Mouse (Mus musculus): ENCODE results near the gene Polr2g. TPM values are rescaled to one million over a fixed set of nuclear protein-coding genes. Genes with fewer than 3 reads are reported as not detected.

Polr2g gene
- polyA plus RNA-seq, 1 experiment from 2014 or later, result 172 TPM

GRCm38 (mm10) chr19:8819596-8820423 lies 21.4 kb upstream of the Polr2g start, which contains the start of gene Hnrnpul2:
Gene Hnrnpul2, plus strand, starts transcription at chr19:8820010.
- H3K9ac ChIP-seq (ENCODE audit: low read length), result peak within 1 kb of the TSS; percentile 94
- peak; percentile 94 for ATAC-seq (ENCODE audit: insufficient read depth, low FRiP score, low TSS enrichment)
- H3K27me3 ChIP-seq (ENCODE audit: control insufficient read depth, insufficient read depth, low read length), result no peaks in the 10 kb centered on the region
- peaks cover 30% of the 10 kb centered on the region for H3K4me1 ChIP-seq (ENCODE audit: control insufficient read depth, insufficient read depth, low read length)
- peak within 1 kb of the TSS; percentile 88 for H3K4me3 ChIP-seq (ENCODE audit: low read depth, low read length)
- peak; percentile 98 for DNase-seq (ENCODE audit: low spot score)
- H3K4me2 ChIP-seq (ENCODE audit: low read depth), result peak within 1 kb of the TSS; percentile 98
- WGBS, result under 1% methylated on average over 77 of the region's 83 CpGs
- H3K36me3 ChIP-seq (ENCODE audit: control insufficient read depth, insufficient read depth, low read length), result peaks cover 6% of the 10 kb centered on the region; the same call in 1 of the 2 replicates
- no peaks in the 10 kb centered on the region for H3K9me3 ChIP-seq (ENCODE audit: control insufficient read depth, low read length)
- H3K27ac ChIP-seq (ENCODE audit: low read depth, low read length), result peak within 1 kb of the TSS; percentile 98

GRCm38 (mm10) chr19:8818801-8819595 lies 20.6 kb upstream of the Polr2g start, which contains the start of gene Ttc9c:
Gene Ttc9c, minus strand, starts transcription at chr19:8819333.
- Histone ChIP-seq H3K4me2 (ENCODE audit: low read depth) (peak within 1 kb of the TSS; percentile 98), H3K4me3 (ENCODE audit: low read depth, low read length) (peak within 1 kb of the TSS; percentile 88), H3K9ac (ENCODE audit: low read length) (peak within 1 kb of the TSS; percentile 94), H3K4me1 (ENCODE audit: control insufficient read depth, insufficient read depth, low read length) (peaks cover 30% of the 10 kb centered on the region), H3K27ac (ENCODE audit: low read depth, low read length) (peak within 1 kb of the TSS; percentile 98), H3K9me3 (ENCODE audit: control insufficient read depth, low read length) (no peaks in the 10 kb centered on the region), H3K27me3 (ENCODE audit: control insufficient read depth, insufficient read depth, low read length) (no peaks in the 10 kb centered on the region), H3K36me3 (ENCODE audit: control insufficient read depth, insufficient read depth, low read length) (peaks cover 5% of the 10 kb centered on the region; the same call in 1 of the 2 replicates)
- ATAC-seq (ENCODE audit: insufficient read depth, low FRiP score, low TSS enrichment) (peak; percentile 93), DNase-seq (ENCODE audit: low spot score) (peak; percentile 97)
- under 1% methylated on average over 33 of the region's 33 CpGs for WGBS

GRCm38 (mm10) chr19:8818301-8818798 lies 20.0 kb upstream of the Polr2g start:
- Histone ChIP-seq H3K4me2 (ENCODE audit: low read depth) (peak overlapping the region; percentile 98), H3K9ac (ENCODE audit: low read length) (peak overlapping the region; percentile 58), H3K36me3 (ENCODE audit: control insufficient read depth, insufficient read depth, low read length) (peaks cover 5% of the 10 kb centered on the region; the same call in 1 of the 2 replicates), H3K4me3 (ENCODE audit: low read depth, low read length) (peak overlapping the region; percentile 88), H3K9me3 (ENCODE audit: control insufficient read depth, low read length) (no peaks in the 10 kb centered on the region), H3K27me3 (ENCODE audit: control insufficient read depth, insufficient read depth, low read length) (no peaks in the 10 kb centered on the region), H3K27ac (ENCODE audit: low read depth, low read length) (peak overlapping the region; percentile 98), H3K4me1 (ENCODE audit: control insufficient read depth, insufficient read depth, low read length) (peaks cover 30% of the 10 kb centered on the region)
- no peak for ATAC-seq (ENCODE audit: insufficient read depth, low FRiP score, low TSS enrichment)
- WGBS, result 31% methylated on average over 14 of the region's 14 CpGs
- no peak for DNase-seq (ENCODE audit: low spot score)

- H3K36me3 ChIP-seq (ENCODE audit: control insufficient read depth, insufficient read depth, low read length), result peaks cover 9% of the 10 kb centered on the region; the same call in 1 of the 2 replicates
- no peaks in the 10 kb centered on the region for H3K9me3 ChIP-seq (ENCODE audit: control insufficient read depth, low read length)
- ATAC-seq (ENCODE audit: insufficient read depth, low FRiP score, low TSS enrichment), result no peak
- DNase-seq (ENCODE audit: low spot score), result no peak
- no peak overlapping the region for H3K9ac ChIP-seq (ENCODE audit: low read length)
- H3K4me1 ChIP-seq (ENCODE audit: control insufficient read depth, insufficient read depth, low read length), result peaks cover 22% of the 10 kb centered on the region
- WGBS, result 87% methylated on average over 3 of the region's 3 CpGs
- H3K4me3 ChIP-seq (ENCODE audit: low read depth, low read length), result no peak overlapping the region
- no peak overlapping the region for H3K27ac ChIP-seq (ENCODE audit: low read depth, low read length)
- no peak overlapping the region; the same call in 1 of the 2 replicates for H3K4me2 ChIP-seq (ENCODE audit: low read depth)
- no peaks in the 10 kb centered on the region for H3K27me3 ChIP-seq (ENCODE audit: control insufficient read depth, insufficient read depth, low read length)
Measured at GRCm38 (mm10) chr19:8817001-8817400, 18.6 kb upstream of the Polr2g start.

GRCm38 (mm10) chr19:8815812-8816211 lies 17.4 kb upstream of the Polr2g start:
- DNase-seq (ENCODE audit: low spot score) (no peak), ATAC-seq (ENCODE audit: insufficient read depth, low FRiP score, low TSS enrichment) (no peak)
- Histone ChIP-seq H3K4me2 (ENCODE audit: low read depth) (no peak overlapping the region), H3K9ac (ENCODE audit: low read length) (no peak overlapping the region), H3K9me3 (ENCODE audit: control insufficient read depth, low read length) (no peaks in the 10 kb centered on the region), H3K27me3 (ENCODE audit: control insufficient read depth, insufficient read depth, low read length) (no peaks in the 10 kb centered on the region), H3K27ac (ENCODE audit: low read depth, low read length) (no peak overlapping the region), H3K4me3 (ENCODE audit: low read depth, low read length) (no peak overlapping the region), H3K4me1 (ENCODE audit: control insufficient read depth, insufficient read depth, low read length) (peaks cover 15% of the 10 kb centered on the region), H3K36me3 (ENCODE audit: control insufficient read depth, insufficient read depth, low read length) (peaks cover 12% of the 10 kb centered on the region)
- WGBS, result 83% methylated on average over 11 of the region's 11 CpGs

GRCm38 (mm10) chr19:8806810-8807209 lies 8.4 kb upstream of the Polr2g start:
- peaks cover 11% of the 10 kb centered on the region for H3K36me3 ChIP-seq (ENCODE audit: control insufficient read depth, insufficient read depth, low read length)
- ATAC-seq (ENCODE audit: insufficient read depth, low FRiP score, low TSS enrichment), result no peak

GRCm38 (mm10) chr19:8803879-8804660 lies 5.7 kb upstream of the Polr2g start:
- Histone ChIP-seq H3K36me3 (ENCODE audit: control insufficient read depth, insufficient read depth, low read length) (peaks cover 8% of the 10 kb centered on the region), H3K4me2 (ENCODE audit: low read depth) (no peak overlapping the region), H3K4me1 (ENCODE audit: control insufficient read depth, insufficient read depth, low read length) (peaks cover 8% of the 10 kb centered on the region), H3K27ac (ENCODE audit: low read depth, low read length) (no peak overlapping the region), H3K9me3 (ENCODE audit: control insufficient read depth, low read length) (no peaks in the 10 kb centered on the region), H3K9ac (ENCODE audit: low read length) (no peak overlapping the region), H3K4me3 (ENCODE audit: low read depth, low read length) (no peak overlapping the region), H3K27me3 (ENCODE audit: control insufficient read depth, insufficient read depth, low read length) (no peaks in the 10 kb centered on the region)
- WGBS, result 93% methylated on average over 11 of the region's 11 CpGs
- no peak for DNase-seq (ENCODE audit: low spot score)
- no peak for ATAC-seq (ENCODE audit: insufficient read depth, low FRiP score, low TSS enrichment)

More at GRCm38 (mm10) chr19:8806810-8807209, 8.4 kb upstream of the Polr2g start:
- Histone ChIP-seq H3K9me3 (ENCODE audit: control insufficient read depth, low read length) (no peaks in the 10 kb centered on the region), H3K4me1 (ENCODE audit: control insufficient read depth, insufficient read depth, low read length) (peaks cover 5% of the 10 kb centered on the region), H3K9ac (ENCODE audit: low read length) (no peak overlapping the region), H3K27ac (ENCODE audit: low read depth, low read length) (no peak overlapping the region), H3K4me3 (ENCODE audit: low read depth, low read length) (no peak overlapping the region), H3K4me2 (ENCODE audit: low read depth) (no peak overlapping the region), H3K27me3 (ENCODE audit: control insufficient read depth, insufficient read depth, low read length) (no peaks in the 10 kb centered on the region)
- 94% methylated on average over 5 of the region's 5 CpGs for WGBS
- DNase-seq (ENCODE audit: low spot score), result no peak
